Mouse (Mus musculus) myocyte (in vitro differentiated cells): ENCODE data around the gene Mab21l3. TPM values are rescaled to one million over a fixed set of nuclear protein-coding genes. Genes with fewer than 3 reads are reported as not detected.

ENCODE experiments used
- H3K27me3 ChIP-seq: one replicate; pipeline ENCODE4 v1.6.1; 2011; ENCODE audit not compliant: control insufficient read depth, insufficient read depth, insufficient read length
- H3K36me3 ChIP-seq: one replicate; pipeline ENCODE4 v1.6.1; 2011; ENCODE audit not compliant: control insufficient read depth, insufficient read depth
- H3K4me2 ChIP-seq: one replicate; pipeline ENCODE4 v1.6.1; 2011; ENCODE audit warnings: low read depth, control low read depth
- H3K4me3 ChIP-seq: one replicate; pipeline ENCODE4 v1.5.1; 2011; ENCODE audit warnings: mild to moderate bottlenecking, control low read depth, moderate library complexity
- H3K79me2 ChIP-seq: one replicate; pipeline ENCODE4 v1.6.1; 2011; ENCODE audit not compliant: control insufficient read depth, insufficient read depth
- H3ac ChIP-seq: one replicate; pipeline ENCODE4 v1.6.1; 2011; ENCODE audit not compliant: control insufficient read depth, insufficient read length
- CEBPB ChIP-seq: IDR thresholded peaks from 2 replicates; pipeline ENCODE4 v1.6.1; 2011; ENCODE audit warnings: mild to moderate bottlenecking, moderate library complexity; ENCODE audit not compliant: poor library complexity, insufficient read depth, severe bottlenecking
- E2F4 ChIP-seq: IDR thresholded peaks from one replicate; pipeline ENCODE4 v1.6.1; 2011; ENCODE audit warnings: mild to moderate bottlenecking, control low read depth, moderate library complexity; ENCODE audit not compliant: insufficient read depth
- MAX ChIP-seq: IDR thresholded peaks from one replicate; pipeline ENCODE4 v1.6.1; 2011; ENCODE audit warnings: low read depth, mild to moderate bottlenecking, control low read depth
- MYOD1 ChIP-seq, 3 experiments: IDR thresholded peaks; one replicate each; pipeline ENCODE4 v1.6.1; 2011; ENCODE audit warnings: control low read depth in 2 of 3, low read depth in 2 of 3, mild to moderate bottlenecking in 2 of 3, moderate library complexity in 1 of 3; ENCODE audit not compliant: insufficient read length in 2 of 3, control insufficient read depth in 1 of 3
- MYOG ChIP-seq, 3 experiments: IDR thresholded peaks; one replicate each; pipeline ENCODE4 v1.6.1; 2011; ENCODE audit warnings: control low read depth in 2 of 3, low read depth in 2 of 3, mild to moderate bottlenecking in 2 of 3; ENCODE audit not compliant: insufficient read length in 2 of 3, control insufficient read depth in 1 of 3, insufficient read depth in 1 of 3
- POLR2A ChIP-seq: IDR thresholded peaks from one replicate; pipeline ENCODE4 v1.6.1; 2011; ENCODE audit warnings: low read depth, mild to moderate bottlenecking, control low read depth, moderate library complexity; ENCODE audit not compliant: insufficient read length
- POLR2AphosphoS2 ChIP-seq: IDR thresholded peaks from one replicate; pipeline ENCODE4 v1.6.1; 2011; ENCODE audit warnings: low read depth, control low read depth; ENCODE audit not compliant: insufficient read length
- REST ChIP-seq: IDR thresholded peaks from one replicate; pipeline ENCODE4 v1.6.1; 2011; ENCODE audit warnings: mild to moderate bottlenecking, control low read depth, moderate library complexity; ENCODE audit not compliant: insufficient read depth, insufficient read length
- SRF ChIP-seq: IDR thresholded peaks from one replicate; pipeline ENCODE4 v1.6.1; 2011; ENCODE audit warnings: low read depth; ENCODE audit not compliant: control insufficient read depth, insufficient read length
- TCF12 ChIP-seq: IDR thresholded peaks from one replicate; pipeline ENCODE4 v1.6.1; 2011; ENCODE audit warnings: mild to moderate bottlenecking, control low read depth; ENCODE audit not compliant: poor library complexity, insufficient read depth, severe bottlenecking
- TCF3 ChIP-seq: IDR thresholded peaks from one replicate; pipeline ENCODE4 v1.6.1; 2011; ENCODE audit warnings: low read depth, control low read depth; ENCODE audit not compliant: insufficient read length
- USF1 ChIP-seq: IDR thresholded peaks from one replicate; pipeline ENCODE4 v1.6.1; 2011; ENCODE audit warnings: low read depth, mild to moderate bottlenecking, control low read depth, moderate library complexity
- polyA plus RNA-seq: library from polyadenylated mRNA; unstranded; fragments of >200 nt; fragmentation: generic; extraction: Trizol; gene quantifications from one replicate; pipeline ENCODE4 v1.2.1, GENCODE M21; 2012; ENCODE audit warnings: missing spikeins

The Mab21l3 gene
- polyA plus RNA-seq, 1 experiment = 0.85 TPM

DNA sequence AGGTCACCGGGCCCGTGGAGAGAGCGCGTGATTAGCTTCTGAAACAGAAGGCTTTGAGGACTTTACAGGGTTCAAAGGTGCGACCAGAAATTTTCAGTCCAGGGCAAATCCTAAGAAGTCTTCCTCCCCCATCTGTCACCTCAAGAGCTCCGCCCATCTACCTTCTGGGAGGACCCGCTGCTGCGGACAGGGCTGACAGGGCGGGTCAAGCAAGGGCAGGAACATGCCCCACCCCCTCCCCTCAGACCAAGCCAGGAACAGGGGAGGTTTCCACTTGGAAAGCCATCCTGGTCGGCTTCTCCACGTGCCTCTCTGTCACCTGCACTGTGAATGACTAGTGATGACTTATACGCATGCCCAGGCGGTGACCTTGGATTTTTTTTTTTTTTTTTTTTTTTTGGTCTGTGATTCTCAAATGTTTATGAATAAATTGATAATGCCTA, 43.2 kb downstream of the Mab21l3 start:
- Histone ChIP-seq H3K79me2 (no peaks in the 10 kb centered on the region), H3K4me2 (no peak overlapping the region), H3K4me3 (no peak overlapping the region), H3K36me3 (no peaks in the 10 kb centered on the region), H3ac (no peak overlapping the region), H3K27me3 (no peaks in the 10 kb centered on the region)
- no peak for TF ChIP-seq SRF
- no peak for TF ChIP-seq POLR2AphosphoS2
- TF ChIP-seq TCF3 = no peak
- TF ChIP-seq CEBPB = no peak
- no peak for TF ChIP-seq USF1
- TF ChIP-seq MYOG (IDR thresholded peaks at IDR 0.05; ENCODE audit: control insufficient read depth in 1 of 3, insufficient read depth in 1 of 3, insufficient read length in 2 of 3, low read depth in 2 of 3) = no peak

DNA sequence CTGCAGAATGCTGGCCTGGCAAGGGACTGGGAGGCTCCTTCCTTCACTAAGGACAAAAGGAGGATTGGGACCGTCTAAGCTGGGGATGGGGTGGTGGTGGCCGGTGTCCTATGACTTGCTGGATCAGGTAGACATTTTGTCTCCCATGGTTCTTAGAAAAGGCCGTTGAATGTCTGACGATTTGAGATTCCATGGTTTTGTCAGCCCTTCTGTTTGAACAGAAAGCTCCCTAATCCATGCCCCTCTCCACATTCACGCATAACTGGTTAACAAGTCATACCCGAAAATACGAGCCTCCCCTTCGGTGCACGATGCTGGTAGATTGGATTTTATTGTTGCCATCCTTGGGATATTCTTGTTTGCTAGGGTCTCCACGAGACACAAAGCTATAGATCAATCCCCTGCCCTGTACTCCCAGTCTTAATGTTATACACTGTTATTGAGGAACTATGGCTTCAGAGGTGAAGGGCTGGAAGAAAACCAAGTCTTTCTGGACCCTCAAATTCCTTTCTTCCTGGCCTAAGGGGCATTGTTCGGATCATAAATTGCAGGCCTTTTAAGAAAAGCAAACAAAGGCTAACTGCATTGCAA, 43.7 kb downstream of the Mab21l3 start:
- Histone ChIP-seq H3K4me3 (no peak overlapping the region), H3K27me3 (no peaks in the 10 kb centered on the region), H3K4me2 (no peak overlapping the region), H3K36me3 (no peaks in the 10 kb centered on the region), H3K79me2 (no peaks in the 10 kb centered on the region), H3ac (no peak overlapping the region)
- TF ChIP-seq POLR2AphosphoS2 (no peak), TCF3 (no peak), MAX (no peak), MYOG (IDR thresholded peaks at IDR 0.05; ENCODE audit: control insufficient read depth in 1 of 3, insufficient read depth in 1 of 3, insufficient read length in 2 of 3, low read depth in 2 of 3) (no peak), TCF12 (no peak), REST (no peak), CEBPB (no peak), USF1 (no peak), MYOD1 (IDR thresholded peaks at IDR 0.05; ENCODE audit: control insufficient read depth in 1 of 3, insufficient read length in 2 of 3, low read depth in 2 of 3) (no peak), SRF (no peak), E2F4 (no peak), POLR2A (no peak)

DNA sequence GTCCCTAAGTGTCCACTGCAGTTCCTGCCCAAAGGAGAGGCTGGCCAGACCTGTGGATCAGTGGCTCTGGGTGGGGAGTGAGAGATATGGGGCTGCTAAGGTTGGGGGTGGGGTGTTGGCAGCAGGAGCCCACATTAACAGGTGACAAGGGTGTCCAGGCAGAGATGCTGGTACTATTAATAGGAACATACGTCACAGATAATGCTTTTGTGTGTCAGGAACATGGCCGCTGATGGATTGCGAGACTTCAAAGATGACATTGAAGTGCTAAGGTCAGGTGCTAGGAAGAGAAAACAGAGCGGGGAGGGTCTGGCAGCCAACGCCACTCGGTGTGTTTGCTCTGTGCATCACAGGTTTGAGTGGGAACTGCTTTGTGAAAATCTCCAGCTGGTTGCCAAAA, 44.4 kb downstream of the Mab21l3 start:
- H3K4me2 ChIP-seq = no peak overlapping the region
- TF ChIP-seq USF1 (no peak), MYOD1 (IDR thresholded peaks at IDR 0.05; ENCODE audit: control insufficient read depth in 1 of 3, insufficient read length in 2 of 3, low read depth in 2 of 3) (peak in 2 of 3 experiments; percentile 18), MYOG (IDR thresholded peaks at IDR 0.05; ENCODE audit: control insufficient read depth in 1 of 3, insufficient read depth in 1 of 3, insufficient read length in 2 of 3, low read depth in 2 of 3) (no peak), TCF12 (no peak), MAX (no peak), POLR2A (no peak), CEBPB (no peak), POLR2AphosphoS2 (no peak)
- H3K36me3 ChIP-seq = no peaks in the 10 kb centered on the region
- H3K27me3 ChIP-seq = no peaks in the 10 kb centered on the region
- no peak overlapping the region for H3ac ChIP-seq
- H3K4me3 ChIP-seq = no peak overlapping the region
- H3K79me2 ChIP-seq = no peaks in the 10 kb centered on the region

DNA sequence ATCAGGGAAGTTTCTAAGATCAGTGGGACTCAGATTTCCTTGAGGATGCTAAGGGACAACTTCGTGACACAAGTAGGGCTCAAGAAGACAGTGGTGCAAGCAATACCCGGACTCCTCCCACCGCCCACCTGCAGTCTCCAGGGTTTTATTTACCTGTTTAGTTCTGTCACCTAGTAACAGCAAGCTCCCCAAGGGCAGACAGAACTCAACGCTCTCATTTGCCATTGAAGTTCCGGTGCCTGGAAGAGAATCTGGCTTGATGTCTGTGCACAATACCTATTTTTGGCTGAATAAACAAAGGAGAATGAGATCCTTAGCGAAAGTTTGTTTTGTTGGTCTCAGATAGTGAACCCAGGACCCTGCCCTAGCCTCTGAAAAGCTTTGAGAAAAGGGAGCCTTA, 45.0 kb downstream of the Mab21l3 start:
- no peak for TF ChIP-seq MAX
- no peak for TF ChIP-seq POLR2AphosphoS2
- no peak for TF ChIP-seq SRF
- no peak for TF ChIP-seq MYOD1 (IDR thresholded peaks at IDR 0.05; ENCODE audit: control insufficient read depth in 1 of 3, insufficient read length in 2 of 3, low read depth in 2 of 3)
- no peak for TF ChIP-seq CEBPB
- no peak for TF ChIP-seq TCF12
- H3ac ChIP-seq = no peak overlapping the region
- H3K36me3 ChIP-seq = no peaks in the 10 kb centered on the region
- H3K79me2 ChIP-seq = no peaks in the 10 kb centered on the region
- H3K27me3 ChIP-seq = no peaks in the 10 kb centered on the region
- no peak overlapping the region for H3K4me3 ChIP-seq
- no peak overlapping the region for H3K4me2 ChIP-seq

DNA sequence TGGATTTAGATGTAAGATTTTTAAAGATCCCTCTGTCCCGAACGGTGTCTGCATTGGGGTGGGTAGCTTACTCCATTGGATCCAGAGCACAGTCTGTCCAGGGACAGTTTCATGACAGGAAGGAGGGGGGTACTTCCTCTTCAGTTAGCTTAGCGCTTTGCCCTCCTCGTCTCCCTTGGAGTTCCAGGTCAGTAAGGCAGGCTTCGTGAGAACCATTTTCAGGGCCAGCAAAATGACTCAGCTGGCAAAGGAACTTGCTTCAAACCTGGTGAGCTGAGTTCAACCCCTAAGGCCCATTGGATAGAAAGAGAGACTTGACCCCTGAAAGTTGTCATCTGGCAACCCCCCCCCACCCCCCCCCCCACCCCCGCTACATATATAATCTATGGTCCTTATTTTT, 46.0 kb downstream of the Mab21l3 start:
- no peaks in the 10 kb centered on the region for H3K79me2 ChIP-seq
- H3K4me3 ChIP-seq = no peak overlapping the region
- no peaks in the 10 kb centered on the region for H3K36me3 ChIP-seq
- H3K27me3 ChIP-seq = no peaks in the 10 kb centered on the region
- TF ChIP-seq MYOG (IDR thresholded peaks at IDR 0.05; ENCODE audit: control insufficient read depth in 1 of 3, insufficient read depth in 1 of 3, insufficient read length in 2 of 3, low read depth in 2 of 3) = no peak
- no peak for TF ChIP-seq REST
- TF ChIP-seq MYOD1 (IDR thresholded peaks at IDR 0.05; ENCODE audit: control insufficient read depth in 1 of 3, insufficient read length in 2 of 3, low read depth in 2 of 3) = no peak
- TF ChIP-seq E2F4 = no peak
- H3K4me2 ChIP-seq = no peak overlapping the region
- no peak overlapping the region for H3ac ChIP-seq
